Comparison of ENCODE assay signal across 7 mouse cellular contexts in genomic region chr9:54700174-54700475, GRCm38 (mm10). TPM values are rescaled to one million over a fixed set of nuclear protein-coding genes. Genes with fewer than 3 reads are reported as not detected.
DNase-seq lines count a peak whose midpoint lies in the region; ATAC-seq lines count a peak whose summit lies in the region.

No protein-coding gene starts in this region.

- peaks cover 37% of the 10 kb centered on the region for H3K27me3 ChIP-seq in erythroblast, embryonic 14.5 days (ENCODE audit: control insufficient read depth)
- peaks cover 7% of the 10 kb centered on the region for H3K27me3 ChIP-seq in intestine, embryonic 15.5 days (replicated peaks)
- H3K27me3 ChIP-seq in midbrain, embryonic 13.5 days: peaks cover 45% of the 10 kb centered on the region

- H3K36me3 ChIP-seq in erythroblast, embryonic 14.5 days (ENCODE audit: control insufficient read depth): peaks cover 51% of the 10 kb centered on the region
- no peaks in the 10 kb centered on the region for H3K36me3 ChIP-seq in intestine, embryonic 15.5 days
- H3K36me3 ChIP-seq in midbrain, embryonic 13.5 days: no peaks in the 10 kb centered on the region

- WGBS in intestine, embryonic 15.5 days: 19% methylated on average over 9 of the region's 9 CpGs
- whole genome bisulfite sequencing in midbrain, embryonic 13.5 days: 38% methylated on average over 9 of the region's 9 CpGs

- H3K9ac ChIP-seq in intestine, embryonic 15.5 days: peak overlapping the region; percentile 69
- peak overlapping the region; percentile 80 for H3K9ac ChIP-seq in midbrain, embryonic 13.5 days (replicated peaks)

- peaks cover 94% of the 10 kb centered on the region for H3K4me1 ChIP-seq in erythroblast, embryonic 14.5 days (ENCODE audit: control insufficient read depth)
- H3K4me1 ChIP-seq in intestine, embryonic 15.5 days (replicated peaks): peaks cover 3% of the 10 kb centered on the region
- peaks cover 15% of the 10 kb centered on the region for H3K4me1 ChIP-seq in midbrain, embryonic 13.5 days (replicated peaks)

- no peak for ATAC-seq in intestine, embryonic 15.5 days
- 0 out of 2 replicates have a peak, but pooled peaks have one; percentile 19 for ATAC-seq in midbrain, embryonic 13.5 days

- peak overlapping the region; percentile 97 for H3K4me2 ChIP-seq in intestine, embryonic 15.5 days (replicated peaks)
- peak overlapping the region; percentile 83 for H3K4me2 ChIP-seq in midbrain, embryonic 13.5 days (replicated peaks)

- peaks cover 4% of the 10 kb centered on the region; the same call in 1 of the 2 replicates for H3K9me3 ChIP-seq in erythroblast, embryonic 14.5 days (ENCODE audit: control insufficient read depth, low read length)
- H3K9me3 ChIP-seq in intestine, embryonic 15.5 days: no peaks in the 10 kb centered on the region
- H3K9me3 ChIP-seq in midbrain, embryonic 13.5 days: 0 out of 2 replicates have a peak, but pooled peaks cover 6% of the 10 kb centered on the region

- no peak overlapping the region for H3K27ac ChIP-seq in intestine, embryonic 15.5 days
- H3K27ac ChIP-seq in midbrain, embryonic 13.5 days: no peak overlapping the region

- peak overlapping the region; percentile 88 for H3K4me3 ChIP-seq in erythroblast, embryonic 14.5 days (replicated peaks)
- peak overlapping the region; percentile 75 for H3K4me3 ChIP-seq in intestine, embryonic 15.5 days (replicated peaks)
- H3K4me3 ChIP-seq in midbrain, embryonic 13.5 days (replicated peaks): peak overlapping the region; percentile 65

- peak; percentile 56 to 66 for DNase-seq in right cerebral cortex, adult 2 months (ENCODE audit: low spot score in 2 of 2)
- DNase-seq in right cerebral cortex, postnatal 14 days: no peak
- DNase-seq in thymus, postnatal 4 days: no peak
- DNase-seq in ovary, postnatal 36 days (ENCODE audit: low spot score): no peak

RNA-seq across cellular contexts. Expression of gene Dnaja4, which starts 1.5 kb away (rescaled TPM):
- polyA plus RNA-seq in erythroblast, embryonic 14.5 days (2012): 7.7 and 8.4 TPM in 2 replicates
- polyA plus RNA-seq in intestine, embryonic 15.5 days (2015; fragmentation: Nextera tagmentation; extraction: Ambion mirVana): 4.1 and 4.3 TPM in 2 replicates
- polyA plus RNA-seq in midbrain, embryonic 13.5 days (2015; fragmentation: Nextera tagmentation; extraction: Ambion mirVana): 2.9 and 3.0 TPM in 2 replicates

RNA-seq across cellular contexts. Expression of gene Wdr61, which starts 34.2 kb away (rescaled TPM):
- 1.2 and 2.7 TPM in 2 replicates for polyA plus RNA-seq in erythroblast, embryonic 14.5 days (2012)
- 149 and 152 TPM in 2 replicates for polyA plus RNA-seq in intestine, embryonic 15.5 days (2015; fragmentation: Nextera tagmentation; extraction: Ambion mirVana)
- polyA plus RNA-seq in midbrain, embryonic 13.5 days (2015; fragmentation: Nextera tagmentation; extraction: Ambion mirVana): 119 and 120 TPM in 2 replicates

RNA-seq across cellular contexts. Expression of gene Acsbg1, which starts 38.5 kb away (rescaled TPM):
- not detected in 2 replicates for polyA plus RNA-seq in erythroblast, embryonic 14.5 days (2012)
- 0.16 and 0.52 TPM in 2 replicates for polyA plus RNA-seq in intestine, embryonic 15.5 days (2015; fragmentation: Nextera tagmentation; extraction: Ambion mirVana)
- polyA plus RNA-seq in midbrain, embryonic 13.5 days (2015; fragmentation: Nextera tagmentation; extraction: Ambion mirVana): 8.8 and 12.2 TPM in 2 replicates

Comparison
In these comparisons a context has a peak if more than half of its experiments do, and no peak if none do; other contexts are left out.
1. DNase-seq: peak in right cerebral cortex, adult 2 months (2 of 2); none in right cerebral cortex, postnatal 14 days (single experiment), thymus, postnatal 4 days (single experiment) and ovary, postnatal 36 days (single experiment).
2. RNA of gene Wdr61, which starts 34.2 kb away (polyA plus RNA-seq): 149 to 152 TPM in intestine, embryonic 15.5 days and 119 to 120 TPM in midbrain, embryonic 13.5 days; 1.2 to 2.7 TPM in erythroblast, embryonic 14.5 days; every median in the first group is over 10 times any median in the second.
3. Peak in every context shown above with its lines, with median percentiles within 50 percentile points of each other: H3K4me3 ChIP-seq.